Mouse (Mus musculus) testis, postnatal 10 days (tissue): ENCODE results near the gene Bzw2.

Experiments used
- DNase-seq: peaks from one replicate; pipeline ENCODE4 v3.0.0; 2021; ENCODE audit warnings: low spot score

The Bzw2 gene

DNA sequence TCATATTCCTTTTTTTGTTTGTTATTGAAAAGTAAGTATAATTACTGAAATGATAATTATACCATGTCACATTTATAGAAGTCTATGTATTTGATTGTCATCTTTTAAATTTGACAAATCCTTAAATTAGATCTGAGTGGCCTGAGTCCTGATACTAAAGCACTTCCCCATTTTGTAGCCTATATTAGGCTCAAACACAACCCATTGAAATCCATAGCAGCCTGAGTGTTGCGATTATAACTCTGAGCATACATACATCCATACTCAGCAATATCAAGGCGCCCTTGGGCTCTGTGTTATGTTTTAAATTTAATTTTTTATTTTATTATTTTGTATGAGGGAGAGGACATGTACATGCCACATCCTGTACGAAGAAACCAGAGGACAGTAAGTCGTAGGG lies 87.6 kb downstream of the Bzw2 start:
- no peak for DNase-seq

DNA sequence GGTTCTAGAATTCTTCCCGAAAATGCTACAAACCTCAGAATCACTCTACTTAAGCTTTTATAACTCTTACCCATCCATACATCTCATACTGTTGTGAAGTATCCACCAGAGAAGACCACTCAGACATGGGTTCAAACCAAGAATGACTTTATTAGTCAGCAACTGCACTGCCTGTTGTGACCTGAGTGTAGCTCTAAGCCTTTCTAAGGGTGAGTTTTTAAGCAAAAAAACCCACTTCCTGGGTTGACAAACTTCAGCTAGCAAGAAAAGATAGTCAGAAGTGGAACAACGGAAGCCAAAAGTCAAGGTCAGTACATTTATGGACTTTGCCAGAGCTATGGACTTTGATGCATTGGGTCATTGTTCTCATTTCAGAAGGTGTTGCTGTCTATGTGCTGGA lies 90.3 kb downstream of the Bzw2 start:
- no peak for DNase-seq

DNA sequence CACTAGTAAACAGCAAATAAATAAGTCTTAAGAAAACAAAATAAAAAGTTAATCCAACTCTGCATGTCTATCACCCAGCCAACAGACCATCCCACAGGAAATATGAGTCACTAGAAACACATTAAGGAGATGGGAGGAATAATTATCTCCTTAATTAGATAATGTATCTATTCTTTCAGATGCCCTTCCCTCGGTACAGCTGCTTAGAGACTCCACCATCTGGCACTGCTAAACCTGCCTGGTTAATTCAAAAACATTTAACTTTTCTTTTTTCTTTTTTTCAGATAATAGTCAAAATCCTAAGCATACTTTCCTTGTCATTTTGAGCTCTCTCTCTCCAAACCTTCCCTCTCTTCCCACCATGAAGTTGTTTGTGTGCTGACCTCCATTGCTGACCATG lies 92.0 kb downstream of the Bzw2 start:
- DNase-seq: no peak

DNA sequence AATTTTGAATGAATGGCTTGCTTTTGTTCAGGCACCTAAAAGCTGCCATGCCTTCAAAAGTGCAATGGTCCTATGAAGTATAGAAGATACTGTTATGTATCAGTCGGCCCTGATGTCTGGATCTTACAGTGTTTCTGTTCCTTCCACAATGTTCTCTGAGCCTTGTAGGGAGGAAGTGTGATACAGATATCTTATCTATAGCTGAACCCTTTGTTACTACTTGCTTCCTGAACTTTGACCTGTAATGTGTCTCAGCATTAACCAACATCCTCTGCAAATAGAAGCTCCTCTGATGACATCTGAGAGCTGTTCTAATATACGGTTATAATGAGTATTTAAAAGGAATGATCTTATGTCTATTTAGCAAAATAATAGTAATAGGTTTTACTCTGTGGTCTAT lies 100.2 kb downstream of the Bzw2 start:
- DNase-seq: no peak

DNA sequence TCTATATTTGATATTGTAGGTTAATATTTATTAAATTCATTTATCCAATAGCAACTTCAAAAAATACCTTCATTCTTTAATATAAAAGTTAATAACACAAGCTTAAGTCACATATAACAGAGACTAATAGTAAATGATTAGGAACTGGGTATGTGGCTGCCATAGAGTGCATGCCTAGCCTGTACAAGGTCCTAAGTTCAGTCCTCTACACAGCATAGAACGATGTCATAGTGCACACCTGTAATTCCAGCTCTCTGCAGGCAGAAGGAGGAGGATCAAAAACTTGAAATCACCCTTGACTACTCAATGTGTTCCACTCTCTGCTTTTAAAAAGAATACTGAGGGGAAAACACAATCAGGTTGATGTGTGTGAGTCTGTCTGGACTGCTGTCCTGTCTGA lies 107.6 kb downstream of the Bzw2 start:
- no peak for DNase-seq

DNA sequence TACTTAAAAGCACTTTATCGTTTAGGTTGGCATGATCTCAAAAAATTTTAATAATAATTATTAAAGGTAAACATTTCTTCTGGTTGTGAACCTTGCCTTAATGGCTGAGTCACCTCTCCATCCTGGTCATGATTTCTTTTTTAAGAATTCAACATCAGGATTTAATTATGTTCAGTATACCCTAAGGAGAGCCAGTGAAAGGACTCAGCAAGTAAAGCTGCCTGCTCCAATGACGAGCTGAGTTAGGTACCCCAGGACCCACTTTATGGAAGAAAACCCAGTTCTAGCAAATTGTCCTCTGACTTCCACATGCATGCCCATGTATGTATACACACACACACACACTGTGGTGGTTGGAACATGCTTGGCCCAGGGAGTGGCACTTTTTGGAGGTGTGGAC lies 110.3 kb downstream of the Bzw2 start:
- no peak for DNase-seq

DNA sequence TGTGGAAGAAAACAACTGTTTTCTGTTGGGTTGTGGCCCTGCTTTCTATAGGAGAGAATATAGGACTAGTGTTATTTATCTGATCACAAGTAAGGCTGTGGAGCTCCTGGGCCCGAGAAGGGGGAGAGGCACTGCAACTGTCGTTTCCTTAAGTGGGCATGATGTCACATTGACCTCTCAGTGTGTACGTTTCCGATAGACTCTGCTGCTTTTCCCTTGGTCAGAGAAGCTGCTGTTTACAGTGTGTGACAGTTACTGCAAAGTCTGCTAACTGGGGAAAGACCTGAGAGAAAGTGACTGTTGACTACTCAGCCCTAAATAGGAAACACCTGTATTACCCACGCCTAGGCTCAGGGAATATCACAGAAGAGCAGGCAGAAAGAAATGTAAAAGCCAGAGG lies 111.7 kb downstream of the Bzw2 start:
- DNase-seq: no peak

DNA sequence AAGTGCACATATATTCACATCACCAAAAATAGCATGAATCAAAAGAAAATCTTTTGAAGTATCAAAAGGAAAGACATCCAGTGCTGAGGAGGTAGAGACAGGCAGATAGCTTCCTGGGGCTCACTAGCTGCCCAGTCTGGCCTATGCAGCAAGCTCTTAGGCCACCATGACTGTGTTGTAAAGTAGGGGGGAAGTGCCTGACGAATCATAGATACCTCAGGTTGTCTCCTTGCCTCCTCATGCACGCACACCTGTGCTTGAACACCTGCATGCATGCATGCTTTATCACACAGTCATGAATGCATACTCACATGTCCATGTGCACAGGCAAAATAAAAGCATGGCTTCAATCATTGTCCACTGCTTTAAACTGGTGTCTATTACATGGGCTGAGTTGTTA lies 113.2 kb downstream of the Bzw2 start:
- DNase-seq: no peak

DNA sequence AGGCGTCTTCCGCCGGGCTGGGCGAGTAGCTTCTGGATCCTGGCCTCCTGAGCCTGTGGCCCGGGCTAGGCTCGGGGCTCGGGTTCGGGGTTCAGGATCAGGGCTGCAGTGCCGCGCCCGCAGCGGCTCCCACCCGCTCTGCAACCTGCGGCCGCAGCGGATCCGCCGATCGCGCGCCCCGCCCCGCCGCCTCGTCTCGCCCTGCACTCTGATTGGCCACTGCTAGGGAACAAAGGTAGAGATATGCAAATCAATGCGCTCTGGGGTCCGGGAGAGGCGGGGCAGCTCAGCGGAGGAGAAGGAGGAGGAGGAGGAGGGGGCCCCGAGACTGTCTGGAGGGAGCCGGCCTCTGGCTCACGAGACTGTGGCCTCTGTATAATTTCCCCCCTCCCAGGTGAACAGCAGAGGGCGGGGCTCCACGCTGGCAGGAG lies 115.5 kb downstream of the Bzw2 start, which contains the start of gene Tspan13:
TSS of gene Tspan13 (minus strand) at position 153 of the 431 bp plus-strand sequence.
- peak; percentile 79 for DNase-seq
